Mouse (Mus musculus): ENCODE measurements around the gene Cphx1. TPM values are rescaled to one million over a fixed set of nuclear protein-coding genes. Genes with fewer than 3 reads are reported as not detected.
"Not testable (repeated sequence)": the region's sequence is repeated elsewhere in the genome, so short reads cannot be mapped to it uniquely, and the experiment has no call there.

The Cphx1 gene
- total and polyA plus RNA-seq, 3 experiments: not detected

DNA sequence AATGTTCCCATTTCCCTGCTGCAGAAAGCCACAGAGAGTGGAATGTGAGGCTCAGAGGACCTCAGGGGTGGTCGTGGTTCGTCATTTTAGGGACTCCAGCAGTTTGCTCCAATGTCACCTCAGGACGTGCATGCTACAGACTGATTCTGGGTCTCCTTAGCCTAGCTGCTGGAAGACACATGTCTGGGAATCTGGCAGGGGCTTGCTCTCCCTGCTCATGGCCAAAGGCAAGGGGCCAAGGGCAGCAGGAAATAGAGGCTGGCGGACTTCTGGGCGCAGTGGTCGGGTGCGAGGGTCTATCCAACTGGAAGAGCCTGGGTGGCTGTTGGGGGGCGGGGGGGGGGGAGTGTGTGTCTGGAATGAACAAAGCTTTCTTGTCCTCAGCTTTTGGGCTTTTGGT is 29.1 kb upstream of the Cphx1 start:
- H3K4me2 ChIP-seq (ENCODE audit: insufficient read depth, low read depth, poor library complexity, severe bottlenecking); H3K9ac ChIP-seq (ENCODE audit: insufficient read depth, low read depth); in situ Hi-C loops (cut with MboI; ENCODE audit: low pct_ligation_motif_present, low pct_unique_long_range_greater_than_20kb, low sequenced_read_pairs); H3K4me3 ChIP-seq (replicated peaks in 1 of 3; ENCODE audit: low read depth in 2 of 3, low read length in 2 of 3, poor library complexity in 1 of 3); H3K4me1 ChIP-seq (ENCODE audit: control insufficient read depth in 1 of 2, insufficient read depth in 2 of 2); H3K79me2 ChIP-seq (replicated peaks; ENCODE audit: control insufficient read depth, extremely low read depth, insufficient read depth, poor library complexity, severe bottlenecking); DNase-seq (ENCODE audit: extremely low read depth); H3K27me3 ChIP-seq (replicated peaks); H3K36me3 ChIP-seq (replicated peaks in 1 of 2; ENCODE audit: control insufficient read depth in 1 of 2, insufficient read depth in 1 of 2, low read length in 1 of 2); H3K9me3 ChIP-seq (replicated peaks; ENCODE audit: low read length); dilution Hi-C loops (cut with MboI; ENCODE audit: extremely low pct_ligation_motif_present, extremely low pct_unique_long_range_greater_than_20kb, low sequenced_read_pairs); H3K27ac ChIP-seq (ENCODE audit: insufficient read depth, low read depth): not testable (repeated sequence)

DNA sequence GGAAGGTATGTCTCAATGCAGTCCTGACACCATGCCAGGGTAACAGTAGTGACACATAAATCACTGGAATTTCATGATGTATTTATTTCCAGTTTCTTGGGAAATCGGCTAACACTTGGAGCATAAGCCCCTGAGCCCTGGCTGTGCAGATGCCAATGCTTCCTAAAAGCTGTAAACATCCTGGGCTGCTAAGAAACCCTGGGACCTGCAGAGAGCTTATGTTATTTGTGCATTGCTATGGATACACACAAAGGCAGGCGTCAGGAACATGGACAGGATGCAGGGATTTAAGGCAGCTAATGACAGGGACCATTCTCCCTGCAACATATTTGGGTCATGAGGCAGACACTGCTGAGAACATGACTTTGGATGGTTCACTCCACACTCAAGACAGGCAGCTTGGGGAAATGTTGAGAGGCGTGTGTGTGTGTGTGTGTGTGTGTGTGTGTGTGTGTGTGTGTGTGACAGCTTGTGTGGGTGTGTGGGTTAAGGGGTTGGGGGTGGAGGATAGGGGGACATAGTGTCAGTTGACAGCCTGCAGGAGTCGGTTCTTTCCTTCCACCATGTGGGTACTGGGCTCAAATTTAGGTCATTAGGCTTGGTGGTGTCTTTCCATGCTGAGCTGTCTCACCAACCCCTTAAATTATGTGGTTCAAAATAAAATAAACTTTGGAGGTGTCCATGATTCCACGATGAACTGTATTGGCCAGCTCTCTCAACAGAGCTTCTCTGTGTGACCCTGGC is 19.5 kb upstream of the Cphx1 start:
- H3K9ac ChIP-seq (ENCODE audit: insufficient read depth, low read depth); DNase-seq (ENCODE audit: extremely low read depth); H3K9me3 ChIP-seq (replicated peaks; ENCODE audit: low read length); H3K4me3 ChIP-seq (replicated peaks in 1 of 3; ENCODE audit: low read depth in 2 of 3, low read length in 2 of 3, poor library complexity in 1 of 3); H3K27ac ChIP-seq (ENCODE audit: insufficient read depth, low read depth); H3K4me2 ChIP-seq (ENCODE audit: insufficient read depth, low read depth, poor library complexity, severe bottlenecking); H3K36me3 ChIP-seq (replicated peaks in 1 of 2; ENCODE audit: control insufficient read depth in 1 of 2, insufficient read depth in 1 of 2, low read length in 1 of 2); H3K79me2 ChIP-seq (replicated peaks; ENCODE audit: control insufficient read depth, extremely low read depth, insufficient read depth, poor library complexity, severe bottlenecking); in situ Hi-C loops (cut with MboI; ENCODE audit: low pct_ligation_motif_present, low pct_unique_long_range_greater_than_20kb, low sequenced_read_pairs); H3K4me1 ChIP-seq (ENCODE audit: control insufficient read depth in 1 of 2, insufficient read depth in 2 of 2); dilution Hi-C loops (cut with MboI; ENCODE audit: extremely low pct_ligation_motif_present, extremely low pct_unique_long_range_greater_than_20kb, low sequenced_read_pairs); H3K27me3 ChIP-seq (replicated peaks): not testable (repeated sequence)

DNA sequence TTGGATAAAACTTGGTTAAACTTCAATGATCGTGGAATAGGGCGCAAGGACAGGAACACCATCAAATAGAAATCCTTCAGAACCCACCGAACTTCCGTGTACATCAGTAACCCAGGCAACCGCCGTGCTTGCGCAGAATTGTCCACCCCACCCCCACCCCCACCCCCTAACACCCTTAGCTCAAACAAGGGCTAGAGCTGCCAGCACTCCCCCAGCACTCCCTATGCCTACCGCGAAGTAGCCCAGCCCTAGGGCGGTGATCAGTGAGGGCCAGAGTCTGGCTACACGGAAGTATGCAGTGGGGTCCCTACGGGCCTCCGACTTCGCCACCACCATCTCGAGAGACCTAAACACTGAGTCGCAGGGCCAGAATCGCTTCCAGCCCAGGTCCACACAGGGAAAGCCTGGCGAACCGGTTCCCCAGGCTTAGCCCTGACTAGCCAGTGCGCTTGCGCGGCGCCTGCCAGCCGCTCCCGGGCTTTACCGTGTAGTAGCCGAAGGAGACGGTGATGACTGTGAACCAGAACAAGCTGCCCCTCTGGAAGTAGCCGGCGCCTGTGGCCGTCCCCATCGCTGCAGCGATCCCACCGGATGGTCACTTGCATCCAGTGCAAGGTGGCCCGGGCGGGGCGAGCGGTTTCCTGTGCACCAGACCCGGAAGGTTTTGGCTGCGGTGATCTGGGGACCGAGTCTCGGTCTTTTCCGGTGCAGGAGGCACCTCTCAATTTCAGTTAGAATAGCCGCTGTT is 11.1 kb upstream of the Cphx1 start:
- H3K9me3 ChIP-seq (replicated peaks; ENCODE audit: low read length); DNase-seq (ENCODE audit: extremely low read depth); H3K9ac ChIP-seq (ENCODE audit: insufficient read depth, low read depth); H3K4me3 ChIP-seq (replicated peaks in 1 of 3; ENCODE audit: low read depth in 2 of 3, low read length in 2 of 3, poor library complexity in 1 of 3); H3K36me3 ChIP-seq (replicated peaks in 1 of 2; ENCODE audit: control insufficient read depth in 1 of 2, insufficient read depth in 1 of 2, low read length in 1 of 2); in situ Hi-C loops (cut with MboI; ENCODE audit: low pct_ligation_motif_present, low pct_unique_long_range_greater_than_20kb, low sequenced_read_pairs); H3K79me2 ChIP-seq (replicated peaks; ENCODE audit: control insufficient read depth, extremely low read depth, insufficient read depth, poor library complexity, severe bottlenecking); H3K4me2 ChIP-seq (ENCODE audit: insufficient read depth, low read depth, poor library complexity, severe bottlenecking); H3K27ac ChIP-seq (ENCODE audit: insufficient read depth, low read depth); H3K27me3 ChIP-seq (replicated peaks); H3K4me1 ChIP-seq (ENCODE audit: control insufficient read depth in 1 of 2, insufficient read depth in 2 of 2); dilution Hi-C loops (cut with MboI; ENCODE audit: extremely low pct_ligation_motif_present, extremely low pct_unique_long_range_greater_than_20kb, low sequenced_read_pairs): not testable (repeated sequence)

DNA sequence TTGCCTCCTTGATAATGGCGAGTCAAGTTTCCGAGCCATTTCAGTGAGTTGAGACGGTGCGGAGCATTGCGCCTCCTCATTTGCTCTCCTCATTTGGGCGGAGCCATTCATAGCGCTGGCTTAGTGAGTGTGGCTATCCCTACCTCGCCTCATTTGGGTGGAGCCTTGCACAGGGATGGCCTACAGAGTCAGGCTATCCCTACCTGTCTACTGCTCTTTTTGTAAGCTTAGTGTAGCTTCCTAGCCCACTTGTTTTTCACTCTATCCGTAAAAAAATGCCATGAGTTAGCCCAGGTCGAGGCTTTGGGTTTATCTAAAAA is 10.6 kb upstream of the Cphx1 start, which contains the start of gene Tmem254a:
Gene Tmem254a (minus strand): TSS at position 111 of the 320 bp plus-strand sequence.
- H3K27me3 ChIP-seq (replicated peaks); H3K27ac ChIP-seq (ENCODE audit: insufficient read depth, low read depth); H3K36me3 ChIP-seq (replicated peaks in 1 of 2; ENCODE audit: control insufficient read depth in 1 of 2, insufficient read depth in 1 of 2, low read length in 1 of 2); H3K4me3 ChIP-seq (replicated peaks in 1 of 3; ENCODE audit: low read depth in 2 of 3, low read length in 2 of 3, poor library complexity in 1 of 3); H3K9ac ChIP-seq (ENCODE audit: insufficient read depth, low read depth); dilution Hi-C loops (cut with MboI; ENCODE audit: extremely low pct_ligation_motif_present, extremely low pct_unique_long_range_greater_than_20kb, low sequenced_read_pairs); in situ Hi-C loops (cut with MboI; ENCODE audit: low pct_ligation_motif_present, low pct_unique_long_range_greater_than_20kb, low sequenced_read_pairs); H3K4me1 ChIP-seq (ENCODE audit: control insufficient read depth in 1 of 2, insufficient read depth in 2 of 2); DNase-seq (ENCODE audit: extremely low read depth); H3K4me2 ChIP-seq (ENCODE audit: insufficient read depth, low read depth, poor library complexity, severe bottlenecking); H3K9me3 ChIP-seq (replicated peaks; ENCODE audit: low read length); H3K79me2 ChIP-seq (replicated peaks; ENCODE audit: control insufficient read depth, extremely low read depth, insufficient read depth, poor library complexity, severe bottlenecking): not testable (repeated sequence)

DNA sequence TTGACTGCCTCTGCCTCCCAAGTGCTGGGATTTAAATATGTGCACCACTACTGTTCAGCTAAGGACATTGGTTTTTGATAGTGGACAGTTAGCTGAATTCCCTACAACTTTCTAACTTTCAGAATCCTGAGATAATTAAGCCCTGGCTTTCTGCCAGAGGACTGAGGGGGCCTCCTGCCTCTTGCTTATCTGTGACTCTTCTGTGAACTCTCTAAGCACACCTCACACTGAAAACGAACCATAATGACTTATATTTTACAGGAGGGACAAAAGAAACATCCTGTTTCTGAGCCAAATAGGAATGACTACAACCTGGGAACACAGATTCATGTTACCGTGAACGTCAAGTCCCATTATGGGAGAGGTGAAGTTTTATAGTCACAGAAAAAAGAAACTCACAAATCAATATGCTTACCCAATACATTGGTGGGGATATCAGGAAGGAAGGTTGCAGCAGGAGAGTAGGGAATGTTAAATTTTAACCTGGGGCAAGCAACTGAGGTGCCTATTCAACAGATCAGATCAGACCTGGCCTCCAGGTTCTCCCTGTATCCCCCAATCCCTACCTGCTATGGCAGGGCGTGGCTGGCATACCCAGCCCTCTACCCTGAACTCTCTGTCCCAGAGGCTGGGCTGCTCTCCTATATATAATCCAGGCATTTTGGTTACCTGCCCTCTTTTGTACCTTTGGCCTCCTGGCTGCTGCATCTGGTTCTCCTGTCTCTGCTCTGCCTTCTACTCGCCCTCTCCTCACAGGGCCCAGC is 1.1 kb upstream of the Cphx1 start:
- dilution Hi-C loops (cut with MboI; ENCODE audit: extremely low pct_ligation_motif_present, extremely low pct_unique_long_range_greater_than_20kb, low sequenced_read_pairs); DNase-seq (ENCODE audit: extremely low read depth): not testable (repeated sequence)

DNA sequence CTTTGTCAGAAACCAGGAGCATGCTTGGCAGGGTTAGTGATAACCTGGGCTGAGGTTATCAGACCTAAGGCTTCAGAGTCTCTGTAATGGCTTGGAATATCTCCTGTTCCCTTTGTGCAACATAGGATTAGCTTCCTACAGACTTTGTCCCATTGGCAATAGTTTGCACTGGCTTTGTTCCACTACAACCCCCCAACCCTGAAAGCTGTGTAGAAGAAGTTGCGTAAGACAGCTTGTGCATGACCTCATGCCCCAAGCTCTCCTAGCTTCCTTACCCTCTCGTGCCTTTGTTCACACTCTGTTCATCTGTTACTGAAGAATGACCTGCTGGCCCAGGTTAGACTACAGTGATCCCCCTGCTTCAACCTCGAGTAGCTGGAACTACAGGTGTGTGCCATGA is 19.8 kb downstream of the Cphx1 start:
- dilution Hi-C loops (cut with MboI; ENCODE audit: extremely low pct_ligation_motif_present, extremely low pct_unique_long_range_greater_than_20kb, low sequenced_read_pairs); in situ Hi-C loops (cut with MboI; ENCODE audit: low pct_ligation_motif_present, low pct_unique_long_range_greater_than_20kb, low sequenced_read_pairs): not testable (repeated sequence)

More for the DNA sequence above, 1.1 kb upstream of the Cphx1 start:
- H3K27ac ChIP-seq (ENCODE audit: insufficient read depth, low read depth); H3K36me3 ChIP-seq (replicated peaks in 1 of 2; ENCODE audit: control insufficient read depth in 1 of 2, insufficient read depth in 1 of 2, low read length in 1 of 2); H3K79me2 ChIP-seq (replicated peaks; ENCODE audit: control insufficient read depth, extremely low read depth, insufficient read depth, poor library complexity, severe bottlenecking); H3K9ac ChIP-seq (ENCODE audit: insufficient read depth, low read depth); H3K4me3 ChIP-seq (replicated peaks in 1 of 3; ENCODE audit: low read depth in 2 of 3, low read length in 2 of 3, poor library complexity in 1 of 3); H3K4me2 ChIP-seq (ENCODE audit: insufficient read depth, low read depth, poor library complexity, severe bottlenecking); in situ Hi-C loops (cut with MboI; ENCODE audit: low pct_ligation_motif_present, low pct_unique_long_range_greater_than_20kb, low sequenced_read_pairs); H3K9me3 ChIP-seq (replicated peaks; ENCODE audit: low read length); H3K27me3 ChIP-seq (replicated peaks); H3K4me1 ChIP-seq (ENCODE audit: control insufficient read depth in 1 of 2, insufficient read depth in 2 of 2): not testable (repeated sequence)

More for the DNA sequence above, 19.8 kb downstream of the Cphx1 start:
- not testable (repeated sequence) for H3K4me2 ChIP-seq (ENCODE audit: insufficient read depth, low read depth, poor library complexity, severe bottlenecking); H3K27ac ChIP-seq (ENCODE audit: insufficient read depth, low read depth); H3K4me3 ChIP-seq (replicated peaks in 1 of 3; ENCODE audit: low read depth in 2 of 3, low read length in 2 of 3, poor library complexity in 1 of 3); H3K9ac ChIP-seq (ENCODE audit: insufficient read depth, low read depth); H3K36me3 ChIP-seq (replicated peaks in 1 of 2; ENCODE audit: control insufficient read depth in 1 of 2, insufficient read depth in 1 of 2, low read length in 1 of 2); DNase-seq (ENCODE audit: extremely low read depth); H3K9me3 ChIP-seq (replicated peaks; ENCODE audit: low read length); H3K79me2 ChIP-seq (replicated peaks; ENCODE audit: control insufficient read depth, extremely low read depth, insufficient read depth, poor library complexity, severe bottlenecking); H3K27me3 ChIP-seq (replicated peaks); H3K4me1 ChIP-seq (ENCODE audit: control insufficient read depth in 1 of 2, insufficient read depth in 2 of 2)
